Mouse (Mus musculus): ENCODE results near the gene Defb23. TPM values are rescaled to one million over a fixed set of nuclear protein-coding genes. Genes with fewer than 3 reads are reported as not detected.
"Not testable (repeated sequence)": the region's sequence is repeated elsewhere in the genome, so short reads cannot be mapped to it uniquely, and the experiment has no call there.

Gene Defb23
- polyA plus RNA-seq, 1 experiment from 2014 or later = not detected

GRCm38 (mm10) chr2:152436405-152436901, 28.0 kb downstream of the Defb23 start:
- Histone ChIP-seq H3K4me2 (no peak overlapping the region), H3K4me3 (no peak overlapping the region), H3K9me3 (no peaks in the 10 kb centered on the region), H3K4me1 (peaks cover 5% of the 10 kb centered on the region), H3K27me3 (no peaks in the 10 kb centered on the region), H3K27ac (no peak overlapping the region), H3K9ac (no peak overlapping the region), H3K36me3 (no peaks in the 10 kb centered on the region)
- ATAC-seq (ENCODE audit: insufficient number of reproducible peaks, low FRiP score, low TSS enrichment, low read depth) = no peak
- WGBS = 76% methylated on average over 7 of the region's 7 CpGs

- H3K27ac ChIP-seq; H3K4me2 ChIP-seq; H3K9ac ChIP-seq; H3K9me3 ChIP-seq; H3K4me3 ChIP-seq; ATAC-seq (ENCODE audit: insufficient number of reproducible peaks, low FRiP score, low TSS enrichment, low read depth); H3K4me1 ChIP-seq; H3K36me3 ChIP-seq; H3K27me3 ChIP-seq: not testable (repeated sequence)
- 84% methylated on average over 2 of the region's 2 CpGs for WGBS
Observed at GRCm38 (mm10) chr2:152428481-152428880, 35.9 kb downstream of the Defb23 start.

- Histone ChIP-seq H3K4me2 (peak overlapping the region; percentile 30; the same call in 1 of the 2 replicates), H3K36me3 (no peaks in the 10 kb centered on the region), H3K9ac (no peak overlapping the region), H3K4me1 (peaks cover 8% of the 10 kb centered on the region; the same call in 1 of the 2 replicates), H3K4me3 (no peak overlapping the region), H3K9me3 (no peaks in the 10 kb centered on the region), H3K27ac (no peak overlapping the region), H3K27me3 (no peaks in the 10 kb centered on the region)
- no peak for ATAC-seq (ENCODE audit: insufficient number of reproducible peaks, low FRiP score, low TSS enrichment, low read depth)
- WGBS = 7% methylated on average over 12 of the region's 12 CpGs
Observed at GRCm38 (mm10) chr2:152427493-152427892, 36.9 kb downstream of the Defb23 start.

GRCm38 (mm10) chr2:152415786-152416185, 48.6 kb downstream of the Defb23 start:
- Histone ChIP-seq H3K27ac (peak overlapping the region; percentile 96), H3K36me3 (no peaks in the 10 kb centered on the region), H3K27me3 (no peaks in the 10 kb centered on the region), H3K4me2 (peak overlapping the region; percentile 84; the same call in 1 of the 2 replicates), H3K9me3 (no peaks in the 10 kb centered on the region), H3K9ac (no peak overlapping the region), H3K4me1 (peaks cover 32% of the 10 kb centered on the region), H3K4me3 (peak overlapping the region; percentile 80; the same call in 1 of the 2 replicates)
- ATAC-seq (ENCODE audit: insufficient number of reproducible peaks, low FRiP score, low TSS enrichment, low read depth) = no peak
- WGBS = 91% methylated on average over 3 of the region's 3 CpGs

GRCm38 (mm10) chr2:152415287-152415686, 49.1 kb downstream of the Defb23 start, which contains the start of gene 6820408C15Rik:
Gene 6820408C15Rik, plus strand, starts transcription at chr2:152415587.
- Histone ChIP-seq H3K9ac (peak within 1 kb of the TSS; percentile 90), H3K4me2 (peak within 1 kb of the TSS; percentile 84), H3K4me1 (peaks cover 37% of the 10 kb centered on the region), H3K36me3 (no peaks in the 10 kb centered on the region), H3K27ac (peak within 1 kb of the TSS; percentile 96), H3K27me3 (no peaks in the 10 kb centered on the region), H3K4me3 (peak within 1 kb of the TSS; percentile 80), H3K9me3 (no peaks in the 10 kb centered on the region)
- ATAC-seq (ENCODE audit: insufficient number of reproducible peaks, low FRiP score, low TSS enrichment, low read depth) = no peak
- WGBS = 20% methylated on average over 4 of the region's 4 CpGs

- H3K27ac ChIP-seq = peak within 1 kb of the TSS; percentile 96
- peaks cover 43% of the 10 kb centered on the region for H3K4me1 ChIP-seq
- no peaks in the 10 kb centered on the region for H3K36me3 ChIP-seq
- H3K27me3 ChIP-seq = no peaks in the 10 kb centered on the region
- H3K9me3 ChIP-seq = no peaks in the 10 kb centered on the region
- ATAC-seq (ENCODE audit: insufficient number of reproducible peaks, low FRiP score, low TSS enrichment, low read depth) = peak; percentile 89
- peak within 1 kb of the TSS; percentile 84 for H3K4me2 ChIP-seq
- under 1% methylated on average over 47 of the region's 65 CpGs for WGBS
- H3K9ac ChIP-seq = peak within 1 kb of the TSS; percentile 90
- H3K4me3 ChIP-seq = peak within 1 kb of the TSS; percentile 80
Observed at GRCm38 (mm10) chr2:152414591-152415165, 49.7 kb downstream of the Defb23 start, which contains the start of gene Zcchc3. Gene Zcchc3, minus strand, starts transcription at chr2:152415027.

- Histone ChIP-seq H3K4me2 (peak overlapping the region; percentile 84), H3K36me3 (no peaks in the 10 kb centered on the region), H3K27ac (peak overlapping the region; percentile 96), H3K27me3 (no peaks in the 10 kb centered on the region), H3K9ac (peak overlapping the region; percentile 90), H3K4me3 (peak overlapping the region; percentile 80), H3K4me1 (peaks cover 47% of the 10 kb centered on the region), H3K9me3 (no peaks in the 10 kb centered on the region)
- ATAC-seq (ENCODE audit: insufficient number of reproducible peaks, low FRiP score, low TSS enrichment, low read depth) = no peak
- WGBS = under 1% methylated on average over 86 of the region's 86 CpGs
Observed at GRCm38 (mm10) chr2:152413765-152414584, 50.4 kb downstream of the Defb23 start.

GRCm38 (mm10) chr2:152413158-152413764, 51.2 kb downstream of the Defb23 start:
- WGBS = 3% methylated on average over 21 of the region's 21 CpGs
- Histone ChIP-seq H3K36me3 (no peaks in the 10 kb centered on the region), H3K4me1 (peaks cover 47% of the 10 kb centered on the region), H3K9me3 (no peaks in the 10 kb centered on the region), H3K4me2 (peak overlapping the region; percentile 84), H3K9ac (peak overlapping the region; percentile 90), H3K4me3 (peak overlapping the region; percentile 80), H3K27me3 (no peaks in the 10 kb centered on the region), H3K27ac (peak overlapping the region; percentile 96)
- ATAC-seq (ENCODE audit: insufficient number of reproducible peaks, low FRiP score, low TSS enrichment, low read depth) = no peak

- Histone ChIP-seq H3K4me2 (peak overlapping the region; percentile 84), H3K9ac (peak overlapping the region; percentile 90), H3K9me3 (no peaks in the 10 kb centered on the region), H3K4me3 (peak overlapping the region; percentile 80), H3K4me1 (peaks cover 47% of the 10 kb centered on the region), H3K36me3 (no peaks in the 10 kb centered on the region), H3K27me3 (no peaks in the 10 kb centered on the region), H3K27ac (peak overlapping the region; percentile 96)
- ATAC-seq (ENCODE audit: insufficient number of reproducible peaks, low FRiP score, low TSS enrichment, low read depth) = no peak
- WGBS = 8% methylated on average over 15 of the region's 15 CpGs
Observed at GRCm38 (mm10) chr2:152412526-152413157, 51.8 kb downstream of the Defb23 start.

- peaks cover 51% of the 10 kb centered on the region for H3K4me1 ChIP-seq
- peak overlapping the region; percentile 80 for H3K4me3 ChIP-seq
- H3K27me3 ChIP-seq = no peaks in the 10 kb centered on the region
- peak overlapping the region; percentile 84 for H3K4me2 ChIP-seq
- WGBS = 6% methylated on average over 7 of the region's 7 CpGs
- no peaks in the 10 kb centered on the region for H3K36me3 ChIP-seq
- no peak overlapping the region for H3K9ac ChIP-seq
- no peaks in the 10 kb centered on the region for H3K9me3 ChIP-seq
- no peak for ATAC-seq (ENCODE audit: insufficient number of reproducible peaks, low FRiP score, low TSS enrichment, low read depth)
- H3K27ac ChIP-seq = peak overlapping the region; percentile 96
Observed at GRCm38 (mm10) chr2:152411471-152411870, 52.9 kb downstream of the Defb23 start.

- ATAC-seq (ENCODE audit: insufficient number of reproducible peaks, low FRiP score, low TSS enrichment, low read depth) = peak; percentile 76
- Histone ChIP-seq H3K4me3 (peak overlapping the region; percentile 80), H3K9me3 (no peaks in the 10 kb centered on the region), H3K27me3 (no peaks in the 10 kb centered on the region), H3K9ac (no peak overlapping the region), H3K27ac (peak overlapping the region; percentile 96), H3K4me1 (peaks cover 55% of the 10 kb centered on the region), H3K4me2 (peak overlapping the region; percentile 84), H3K36me3 (no peaks in the 10 kb centered on the region)
- WGBS = 2% methylated on average over 15 of the region's 15 CpGs
Observed at GRCm38 (mm10) chr2:152410971-152411371, 53.4 kb downstream of the Defb23 start.
